Mouse (Mus musculus) spleen, adult 18-20 months (tissue): ENCODE results near the gene Cdcp2.

Experiments
- DNase-seq, 2 experiments: peaks; one replicate each; pipeline ENCODE4 v3.0.0; 2022; ENCODE audit warnings: mixed read lengths in 2 of 2

Gene Cdcp2

GRCm38 (mm10) chr4:107135663-107136062 is 39.0 kb downstream of the Cdcp2 start:
- no peak for DNase-seq

GRCm38 (mm10) chr4:107136531-107136930 is 39.8 kb downstream of the Cdcp2 start:
- no peak for DNase-seq

DNA sequence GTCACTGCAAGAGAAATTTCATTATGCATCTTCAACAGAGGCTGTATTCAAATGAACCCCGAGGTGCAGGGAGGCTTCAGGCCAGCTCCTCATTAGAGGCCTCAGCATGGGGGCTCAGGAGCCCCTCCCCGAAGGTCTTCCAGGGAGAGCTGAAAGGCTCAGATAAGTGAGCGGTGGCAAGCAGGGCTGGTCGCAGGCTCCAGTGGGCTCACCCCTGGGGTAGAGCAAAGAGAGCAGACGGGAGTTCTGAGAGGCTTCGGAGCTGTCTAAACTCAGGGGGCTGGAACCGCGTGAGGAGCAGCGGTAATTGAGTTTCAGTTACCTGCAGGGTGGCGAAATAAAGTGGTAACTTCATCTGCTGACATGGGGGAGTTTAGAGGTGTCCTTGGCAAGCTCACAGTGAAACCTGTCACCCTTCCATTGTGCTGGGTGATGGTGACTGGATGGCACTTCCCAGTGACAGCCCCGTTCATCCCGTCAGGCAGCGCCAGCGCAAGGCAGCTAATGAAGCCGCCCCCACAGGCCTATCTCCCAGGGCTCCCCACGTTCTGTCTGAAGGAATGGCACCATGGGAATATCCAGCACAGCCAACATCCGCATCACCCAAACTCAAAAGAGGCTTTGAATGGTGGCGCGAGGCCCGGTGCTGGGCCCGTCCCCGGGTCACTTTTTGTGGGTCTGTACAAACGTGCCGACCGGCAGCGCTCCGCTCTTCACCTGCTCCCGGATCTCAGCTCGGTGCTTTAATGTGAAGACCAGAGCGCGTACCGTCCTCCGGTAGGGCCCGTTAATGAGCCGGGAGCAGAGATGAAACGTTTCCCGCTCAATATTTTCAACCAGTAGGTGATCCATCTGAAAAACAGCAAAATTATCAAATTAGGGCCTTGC is 42.5 kb downstream of the Cdcp2 start:
- no peak for DNase-seq

GRCm38 (mm10) chr4:107139836-107140631 is 43.3 kb downstream of the Cdcp2 start:
- DNase-seq, result no peak

DNA sequence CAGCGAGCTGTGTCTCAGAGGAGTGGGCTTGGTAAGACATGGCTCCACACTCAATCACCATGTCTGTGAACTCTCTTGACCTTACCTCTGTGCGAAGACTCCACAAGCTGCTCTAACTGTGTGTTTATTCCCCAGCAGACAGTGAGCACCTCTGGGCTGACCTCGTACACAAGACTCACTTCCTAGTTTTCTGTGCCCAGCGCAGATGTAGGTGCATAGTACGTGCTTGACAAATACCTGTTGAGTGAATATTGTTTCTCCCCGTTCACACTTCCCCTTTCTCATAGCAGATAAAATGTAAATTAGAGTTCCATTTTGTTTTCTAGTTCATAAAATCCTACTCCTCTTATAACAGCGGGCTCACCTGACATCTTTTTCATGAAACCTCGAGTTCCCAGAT is 46.8 kb downstream of the Cdcp2 start:
- no peak for DNase-seq

GRCm38 (mm10) chr4:107150991-107151390 is 54.3 kb downstream of the Cdcp2 start:
- DNase-seq, result no peak

- DNase-seq, result no peak
These were observed 55.9 kb downstream of the Cdcp2 start for GRCm38 (mm10) chr4:107152571-107152970.

DNA sequence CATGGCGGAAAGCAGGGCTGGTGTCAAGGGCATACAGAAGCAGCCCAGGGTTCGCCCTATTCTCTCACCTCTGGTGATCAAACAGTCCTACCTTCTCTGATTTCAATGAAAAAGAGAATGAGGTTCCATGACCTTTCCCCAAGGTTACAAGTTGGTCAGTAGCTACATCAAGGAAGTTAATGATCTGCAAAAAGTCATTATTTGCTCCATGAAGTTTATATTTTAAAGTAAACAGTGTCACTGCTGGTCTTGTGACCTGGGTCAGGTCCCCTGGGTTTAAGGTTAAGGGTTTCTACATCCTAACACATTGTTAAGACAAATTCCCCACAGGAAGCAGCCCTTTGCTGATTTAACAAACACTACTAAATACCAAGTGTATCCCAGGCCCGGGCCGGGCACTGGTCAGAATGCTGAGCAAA is 60.3 kb downstream of the Cdcp2 start:
- DNase-seq, result no peak

- no peak for DNase-seq
These were observed 62.6 kb downstream of the Cdcp2 start for GRCm38 (mm10) chr4:107159166-107159773.

GRCm38 (mm10) chr4:107160181-107160580 is 63.5 kb downstream of the Cdcp2 start:
- DNase-seq, result no peak
